Mouse (Mus musculus) forebrain, postnatal 0 days (tissue): Measurements from ENCODE around the gene Ncor2. TPM values are rescaled to one million over a fixed set of nuclear protein-coding genes. Genes with fewer than 3 reads are reported as not detected.
A peak's percentile ranks its signal among the peaks of the same experiment; 100 is the strongest.

Experiments used
- ATAC-seq: fragments of 200-750 bp; cut with Nextera tagmentation; 2 replicates; pipeline ENCODE4 v1.8.0; 2017; ENCODE audit warnings: mild to moderate bottlenecking, moderate library complexity
- DNase-seq: peaks from one replicate; pipeline ENCODE4 v3.0.0-alpha.2; 2015
- H3K27ac ChIP-seq: fragments of 300-500 bp; sonication (generic); 2 replicates; pipeline ENCODE4 v1.5.1; 2014; ENCODE audit warnings: low read depth, mild to moderate bottlenecking, antibody characterized with exemption, low read length, moderate library complexity, mixed read lengths
- H3K27me3 ChIP-seq: fragments of 300-500 bp; sonication (generic); 2 replicates; pipeline ENCODE4 v1.6.1; 2014; ENCODE audit warnings: mild to moderate bottlenecking, low read length, mixed read lengths; ENCODE audit not compliant: insufficient read depth
- H3K36me3 ChIP-seq: fragments of 300-500 bp; sonication (generic); 2 replicates; pipeline ENCODE4 v1.6.1; 2014; ENCODE audit warnings: mild to moderate bottlenecking, moderate library complexity; ENCODE audit not compliant: insufficient read depth
- H3K4me1 ChIP-seq: fragments of 300-500 bp; sonication (generic); 2 replicates; pipeline ENCODE4 v1.6.1; 2014; ENCODE audit warnings: antibody characterized with exemption; ENCODE audit not compliant: insufficient read depth
- H3K4me2 ChIP-seq: fragments of 300-500 bp; sonication (generic); 2 replicates; pipeline ENCODE4 v1.6.1; 2014; ENCODE audit warnings: low read depth, mild to moderate bottlenecking, moderate library complexity
- H3K4me3 ChIP-seq: fragments of 300-500 bp; sonication (generic); 2 replicates; pipeline ENCODE4 v1.5.1; 2014; ENCODE audit warnings: low read depth, low read length, mixed read lengths
- H3K9ac ChIP-seq: fragments of 300-500 bp; sonication (generic); 2 replicates; pipeline ENCODE4 v1.6.1; 2014; ENCODE audit warnings: mild to moderate bottlenecking
- H3K9me3 ChIP-seq: fragments of 300-500 bp; sonication (generic); 2 replicates; pipeline ENCODE4 v1.6.1; 2016; ENCODE audit warnings: low read length
- CTCF ChIP-seq: sonication (generic); IDR thresholded peaks from 2 replicates; pipeline ENCODE4 v1.5.1; 2016; ENCODE audit warnings: antibody characterized with exemption, control low read depth, low read depth
- WGBS: fragments of 180-500 bp; shearing (Covaris S2); extraction: QIAGEN DNeasy Blood & Tissue Kit; methylation state at CpG from one replicate; pipeline ENCODE4 v1.1.7; 2014; 5-methylcytosine and 5-hydroxymethylcytosine counted together
- polyA plus RNA-seq: library from polyadenylated mRNA; unstranded; fragments of >200 nt; fragmentation: Nextera tagmentation; extraction: Ambion mirVana; gene quantifications from 2 replicates; pipeline ENCODE4 v1.2.1, GENCODE M21; 2015
- total RNA-seq: library from RNA; depleted of rRNA; stranded (reverse); fragments of >200 nt; gene quantifications from 2 replicates; pipeline ENCODE4 v1.2.3, GENCODE M21; 2014

Ncor2 gene
- total and polyA plus RNA-seq, 2 experiments from 2014 or later, result 12.7 to 16.8 TPM

DNA sequence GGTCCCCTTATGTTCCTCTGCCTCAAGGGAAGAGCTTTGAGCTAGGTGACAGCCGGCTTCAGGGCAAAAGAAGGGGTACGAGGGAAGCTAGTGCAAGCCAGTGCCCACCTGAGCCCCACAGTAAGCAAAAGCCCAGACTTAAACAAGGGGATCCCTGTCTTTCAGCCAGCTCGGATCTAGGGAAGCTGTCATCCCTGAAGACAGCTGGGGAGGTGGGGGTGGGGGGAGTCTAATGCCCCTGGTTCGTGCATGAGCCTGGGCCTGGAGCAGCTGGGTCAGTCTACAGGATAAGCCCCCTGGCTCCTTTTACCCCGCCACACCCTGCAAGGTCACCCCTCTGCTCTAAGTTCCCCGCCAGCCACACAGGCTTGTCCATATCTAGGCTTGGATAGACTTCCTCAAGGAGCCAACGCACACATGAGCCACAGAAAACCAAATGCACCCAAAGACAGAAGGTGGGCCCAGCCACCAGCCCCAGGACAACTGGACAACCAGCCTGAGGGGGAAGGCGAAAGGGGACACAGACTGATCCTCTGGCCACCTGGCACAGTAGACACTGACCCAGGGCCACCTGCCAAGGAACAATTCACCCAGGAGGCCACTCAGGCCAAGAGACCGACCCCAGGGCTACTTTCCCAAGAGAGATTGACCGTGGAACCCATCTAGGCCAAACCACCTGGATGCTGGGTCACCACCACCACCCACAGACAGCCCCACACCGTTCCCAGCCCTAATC lies 8.7 kb downstream of the Ncor2 start:
- peaks cover 30% of the 10 kb centered on the region for H3K4me1 ChIP-seq
- no peak for TF ChIP-seq CTCF
- DNase-seq, result no peak
- H3K27ac ChIP-seq, result no peak overlapping the region; the same call in none of the 2 replicates
- H3K4me2 ChIP-seq, result no peak overlapping the region
- whole genome bisulfite sequencing, result 65% methylated on average over 11 of the region's 11 CpGs
- H3K4me3 ChIP-seq, result no peak overlapping the region
- H3K36me3 ChIP-seq, result no peaks in the 10 kb centered on the region
- no peak for ATAC-seq
- no peaks in the 10 kb centered on the region for H3K27me3 ChIP-seq
- no peaks in the 10 kb centered on the region for H3K9me3 ChIP-seq
- H3K9ac ChIP-seq, result no peak overlapping the region

DNA sequence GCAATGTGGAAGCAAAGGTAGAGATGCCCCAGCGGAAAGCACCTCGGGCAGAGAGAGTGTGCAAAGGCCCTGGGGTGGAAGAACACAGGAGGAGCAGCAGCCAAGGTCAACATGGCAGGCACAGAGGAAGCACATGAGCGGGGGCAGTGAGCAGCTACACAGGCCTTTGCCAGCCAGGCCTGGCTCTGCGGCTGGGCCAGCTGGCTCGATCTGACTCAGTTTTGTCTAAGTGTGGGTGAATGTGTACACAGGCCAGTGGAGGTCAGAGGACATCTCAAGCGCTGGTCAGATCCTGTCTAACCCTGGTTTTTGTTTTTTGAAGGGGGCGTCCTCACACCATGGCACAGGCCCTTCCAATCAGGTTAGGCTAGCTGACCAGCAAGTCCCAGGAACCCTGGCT lies 10.9 kb downstream of the Ncor2 start:
- Histone ChIP-seq H3K9me3 (no peaks in the 10 kb centered on the region), H3K4me1 (peaks cover 38% of the 10 kb centered on the region), H3K4me3 (no peak overlapping the region), H3K27ac (no peak overlapping the region), H3K4me2 (no peak overlapping the region), H3K9ac (no peak overlapping the region), H3K36me3 (no peaks in the 10 kb centered on the region), H3K27me3 (no peaks in the 10 kb centered on the region)
- WGBS, result 71% methylated on average over 7 of the region's 7 CpGs
- ATAC-seq (no peak), DNase-seq (no peak)
- TF ChIP-seq CTCF, result no peak

DNA sequence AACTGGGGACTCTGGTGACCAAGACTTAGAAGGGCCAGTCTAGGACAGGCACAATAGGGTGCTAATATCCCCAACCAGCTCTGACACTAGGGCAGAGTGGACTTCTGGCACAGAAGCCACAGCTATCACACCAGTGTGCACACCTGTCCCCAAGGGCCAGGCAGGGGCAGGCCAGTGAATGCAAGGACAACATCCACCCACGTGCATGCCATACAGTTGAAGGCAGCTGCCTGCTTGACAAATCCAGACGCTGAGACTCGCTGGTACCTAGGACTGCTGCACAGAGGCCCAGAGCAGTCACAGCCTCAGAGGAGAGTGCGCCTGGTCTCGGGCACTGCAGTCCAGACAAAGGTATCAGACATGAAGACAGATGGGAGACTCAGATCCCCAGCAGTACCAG lies 11.5 kb downstream of the Ncor2 start:
- H3K27ac ChIP-seq, result no peak overlapping the region
- 77% methylated on average over 5 of the region's 5 CpGs for WGBS
- no peak for TF ChIP-seq CTCF

DNA sequence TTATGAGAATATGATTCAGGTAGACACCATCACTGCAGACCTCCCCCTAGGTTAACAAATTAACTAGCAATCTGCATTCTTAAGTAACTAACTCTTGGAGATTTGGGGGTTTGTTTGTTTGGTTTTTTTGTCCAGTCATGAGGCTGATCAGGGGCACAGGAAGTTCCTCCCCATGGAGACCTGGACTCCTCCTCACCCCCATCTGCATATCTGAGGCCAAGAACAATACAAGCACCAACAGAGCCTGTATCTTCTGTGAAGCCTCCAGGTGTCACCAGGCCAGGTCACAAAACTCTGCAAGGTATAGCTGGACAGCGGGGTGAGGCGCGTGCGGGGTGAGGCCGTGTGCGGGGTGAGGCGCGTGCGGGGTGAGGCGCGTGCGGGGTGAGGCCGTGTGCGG lies 13.0 kb downstream of the Ncor2 start:
- H3K36me3 ChIP-seq, result no peaks in the 10 kb centered on the region
- H3K4me2 ChIP-seq, result no peak overlapping the region
- ATAC-seq (no peak), DNase-seq (no peak)
- H3K4me1 ChIP-seq, result peaks cover 33% of the 10 kb centered on the region
- H3K9me3 ChIP-seq, result no peaks in the 10 kb centered on the region
- no peak overlapping the region for H3K9ac ChIP-seq
- H3K27ac ChIP-seq, result no peak overlapping the region
- H3K27me3 ChIP-seq, result no peaks in the 10 kb centered on the region
- TF ChIP-seq CTCF, result no peak
- no peak overlapping the region for H3K4me3 ChIP-seq
- 91% methylated on average over 14 of the region's 14 CpGs for WGBS

More for the DNA sequence above, 11.5 kb downstream of the Ncor2 start:
- no peak for ATAC-seq
- H3K9me3 ChIP-seq, result no peaks in the 10 kb centered on the region
- no peak overlapping the region for H3K4me2 ChIP-seq
- no peak for DNase-seq
- H3K4me3 ChIP-seq, result no peak overlapping the region
- peaks cover 41% of the 10 kb centered on the region for H3K4me1 ChIP-seq
- no peak overlapping the region for H3K9ac ChIP-seq
- no peaks in the 10 kb centered on the region for H3K36me3 ChIP-seq
- H3K27me3 ChIP-seq, result no peaks in the 10 kb centered on the region

DNA sequence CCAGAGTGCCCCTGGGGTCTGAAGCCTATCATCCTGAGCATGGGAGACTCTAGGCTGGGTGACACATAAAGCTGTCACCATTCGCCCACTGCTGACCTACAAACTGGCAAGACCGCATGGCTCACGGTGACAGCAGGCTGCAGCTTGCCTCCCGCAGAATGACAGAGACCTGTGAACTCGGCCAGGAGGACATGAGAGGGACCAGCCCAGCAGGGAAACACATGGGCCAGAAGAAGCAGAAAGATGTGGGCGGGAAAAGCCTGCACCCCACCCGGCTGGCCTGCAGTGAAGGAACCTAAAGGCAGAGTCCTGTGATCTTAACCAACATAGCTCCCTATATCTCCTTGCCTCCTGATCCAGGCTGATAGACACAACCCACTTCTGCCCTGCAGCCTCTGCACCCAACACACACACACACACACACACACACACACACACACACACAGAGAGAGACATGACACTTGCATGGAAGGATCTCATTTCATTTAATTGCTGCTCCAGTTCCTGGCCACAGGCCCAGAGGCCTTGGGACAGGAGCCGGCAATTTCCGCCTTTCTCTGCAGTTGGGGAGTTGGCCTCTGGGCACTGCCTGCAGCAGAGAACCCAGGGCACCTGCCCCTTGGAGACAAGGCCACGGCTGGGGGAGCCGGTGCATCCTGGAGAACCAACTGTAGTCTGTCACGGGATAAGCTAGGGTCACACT lies 14.4 kb downstream of the Ncor2 start:
- H3K4me1 ChIP-seq, result peaks cover 31% of the 10 kb centered on the region
- H3K27me3 ChIP-seq, result no peaks in the 10 kb centered on the region
- peak overlapping the region; percentile 80 for H3K27ac ChIP-seq
- no peaks in the 10 kb centered on the region for H3K9me3 ChIP-seq
- H3K4me3 ChIP-seq, result no peak overlapping the region
- DNase-seq (peak; percentile 75), ATAC-seq (peak; percentile 67)
- no peaks in the 10 kb centered on the region for H3K36me3 ChIP-seq
- WGBS, result 27% methylated on average over 12 of the region's 12 CpGs
- no peak for TF ChIP-seq CTCF
- H3K4me2 ChIP-seq, result no peak overlapping the region
- H3K9ac ChIP-seq, result peak overlapping the region; percentile 4; the same call in 1 of the 2 replicates

DNA sequence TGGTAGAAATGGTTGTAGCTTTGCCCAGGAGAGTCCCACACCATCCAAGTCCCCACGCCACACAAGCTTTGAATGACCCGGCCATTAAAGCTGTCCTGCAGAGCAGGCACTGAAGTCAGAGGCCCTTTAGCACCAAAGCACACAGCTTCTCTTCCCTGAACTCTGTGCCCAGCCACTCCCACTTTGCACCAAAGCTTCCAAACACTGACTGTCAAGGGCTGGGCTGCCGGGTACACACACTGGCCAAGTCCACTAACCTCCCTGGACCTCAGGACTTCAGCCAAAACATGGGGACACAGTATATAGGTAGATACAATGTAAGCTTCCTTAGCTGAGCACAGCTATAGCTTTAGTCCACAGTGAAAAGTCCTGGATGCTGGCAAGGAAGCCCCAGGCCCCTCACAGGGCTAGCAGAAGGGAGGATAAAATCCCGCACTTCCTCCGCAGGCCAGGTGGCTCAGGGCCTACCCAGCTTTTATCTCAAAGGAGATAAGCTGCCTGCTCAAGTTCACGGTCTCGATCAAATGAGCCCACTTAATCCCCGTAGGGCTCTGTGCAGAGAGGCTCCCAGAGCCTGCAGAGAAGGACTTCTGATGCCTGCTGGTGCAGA lies 15.5 kb downstream of the Ncor2 start:
- Histone ChIP-seq H3K9ac (no peak overlapping the region), H3K4me2 (no peak overlapping the region), H3K4me3 (no peak overlapping the region), H3K27me3 (no peaks in the 10 kb centered on the region), H3K9me3 (no peaks in the 10 kb centered on the region), H3K27ac (peak overlapping the region; percentile 35), H3K36me3 (no peaks in the 10 kb centered on the region), H3K4me1 (peaks cover 42% of the 10 kb centered on the region)
- DNase-seq, result no peak
- no peak for TF ChIP-seq CTCF
- ATAC-seq, result no peak
- WGBS, result 22% methylated on average over 8 of the region's 8 CpGs

DNA sequence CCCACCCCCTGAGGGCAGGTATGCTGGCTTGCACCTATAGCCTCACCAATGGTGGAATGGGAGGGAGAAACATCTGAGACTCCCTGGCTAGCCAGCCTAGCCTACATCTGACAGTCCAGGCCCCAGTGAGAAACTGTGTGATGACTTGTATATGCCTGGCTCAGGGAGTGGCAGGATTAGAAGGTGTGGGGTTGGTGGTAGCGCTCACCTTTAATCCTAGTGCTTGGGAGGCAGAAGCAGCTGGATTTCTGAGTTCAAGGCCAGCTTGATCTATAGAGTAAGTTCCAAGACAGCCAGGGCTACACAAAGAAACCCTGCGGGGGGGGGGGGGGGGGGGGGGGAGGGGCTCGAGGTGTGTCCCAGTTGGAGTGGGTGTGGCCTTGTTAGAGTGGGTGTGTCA lies 16.6 kb downstream of the Ncor2 start:
- no peak overlapping the region for H3K9ac ChIP-seq
- no peaks in the 10 kb centered on the region for H3K27me3 ChIP-seq
- no peak for DNase-seq
- WGBS, result 87% methylated on average over 1 of the region's 3 CpGs
- no peak overlapping the region for H3K4me3 ChIP-seq
- H3K4me1 ChIP-seq, result peaks cover 52% of the 10 kb centered on the region
- no peak overlapping the region for H3K27ac ChIP-seq
- H3K36me3 ChIP-seq, result no peaks in the 10 kb centered on the region
- H3K9me3 ChIP-seq, result no peaks in the 10 kb centered on the region
- TF ChIP-seq CTCF, result no peak
- H3K4me2 ChIP-seq, result no peak overlapping the region
- no peak for ATAC-seq
